Mouse (Mus musculus) stomach, embryonic 14.5 days (tissue): ENCODE results near the gene Dapk3. TPM values are rescaled to one million over a fixed set of nuclear protein-coding genes. Genes with fewer than 3 reads are reported as not detected.
"Not testable (repeated sequence)": the region's sequence is repeated elsewhere in the genome, so short reads cannot be mapped to it uniquely, and the experiment has no call there.

Experiments
- ATAC-seq: fragments of 200-750 bp; cut with Nextera tagmentation; 2 replicates; pipeline ENCODE4 v1.8.0; 2017; ENCODE audit warnings: low read depth, moderate TSS enrichment; ENCODE audit not compliant: insufficient number of reproducible peaks, insufficient read depth, low FRiP score
- H3K27ac ChIP-seq: fragments of 300-500 bp; sonication (generic); 2 replicates; pipeline ENCODE4 v1.5.1; 2014; ENCODE audit warnings: mild to moderate bottlenecking, low read length, moderate library complexity, mixed read lengths
- H3K27me3 ChIP-seq: fragments of 300-500 bp; sonication (generic); 2 replicates; pipeline ENCODE4 v1.6.1; 2014; ENCODE audit warnings: low read length, control low read depth, mixed read lengths; ENCODE audit not compliant: control insufficient read depth, insufficient read depth
- H3K36me3 ChIP-seq: fragments of 300-500 bp; sonication (generic); 2 replicates; pipeline ENCODE4 v1.6.1; 2014; ENCODE audit warnings: mild to moderate bottlenecking, control low read depth, low read length, moderate library complexity, mixed read lengths; ENCODE audit not compliant: control insufficient read depth, insufficient read depth
- H3K4me1 ChIP-seq: fragments of 300-500 bp; sonication (generic); 2 replicates; pipeline ENCODE4 v1.6.1; 2014; ENCODE audit warnings: low read length, control low read depth, mixed read lengths; ENCODE audit not compliant: control insufficient read depth, insufficient read depth
- H3K4me2 ChIP-seq: fragments of 300-500 bp; sonication (generic); replicated peaks from 2 replicates; pipeline ENCODE4 v1.6.1; 2014; ENCODE audit warnings: low read depth, low read length, control low read depth
- H3K4me3 ChIP-seq: fragments of 300-500 bp; sonication (generic); 2 replicates; pipeline ENCODE4 v1.5.1; 2014; ENCODE audit warnings: low read depth, low read length, control low read depth
- H3K9ac ChIP-seq: fragments of 300-500 bp; sonication (generic); replicated peaks from 2 replicates; pipeline ENCODE4 v1.6.1; 2014; ENCODE audit warnings: low read depth, mild to moderate bottlenecking, control low read depth, low read length, moderate library complexity, mixed read lengths
- H3K9me3 ChIP-seq: fragments of 300-500 bp; sonication (generic); 2 replicates; pipeline ENCODE4 v1.6.1; 2016; ENCODE audit warnings: low read depth, low read length, control low read depth; ENCODE audit not compliant: control insufficient read depth
- WGBS: fragments of 180-500 bp; shearing (Covaris S2); extraction: QIAGEN DNeasy Blood & Tissue Kit; methylation state at CpG from one replicate; pipeline ENCODE4 v1.1.7; 2014; 5-methylcytosine and 5-hydroxymethylcytosine counted together
- polyA plus RNA-seq: library from polyadenylated mRNA; unstranded; fragments of >200 nt; fragmentation: Nextera tagmentation; extraction: Ambion mirVana; gene quantifications from 2 replicates; pipeline ENCODE4 v1.2.1, GENCODE M21; 2014

Dapk3 gene
- polyA plus RNA-seq, 1 experiment from 2014 or later = 48.9 TPM

DNA sequence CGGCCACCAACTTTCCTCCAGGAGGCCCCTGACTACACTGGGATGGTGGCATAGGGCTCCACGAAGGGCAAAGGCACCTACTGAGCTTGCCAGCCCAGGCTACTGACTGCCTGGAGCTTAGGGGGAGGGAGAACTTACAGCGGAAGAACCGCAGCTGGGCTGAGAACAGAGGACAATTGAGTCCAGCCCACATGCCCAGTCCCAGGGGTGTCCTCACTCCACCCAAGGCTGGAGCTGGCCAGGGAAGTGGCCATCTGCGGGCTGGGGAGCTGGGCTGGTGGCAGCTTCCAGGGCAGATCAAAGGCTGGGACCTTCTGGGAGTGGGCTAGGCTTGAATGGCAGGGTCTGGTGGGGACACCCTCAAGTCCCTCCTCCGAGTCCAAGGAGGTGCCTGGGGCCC lies 28.1 kb upstream of the Dapk3 start:
- no peak overlapping the region for H3K9ac ChIP-seq
- H3K4me2 ChIP-seq = no peak overlapping the region
- ATAC-seq = no peak
- 79% methylated on average over 6 of the region's 6 CpGs for WGBS
- peak overlapping the region; percentile 27; the same call in 1 of the 2 replicates for H3K27ac ChIP-seq
- no peaks in the 10 kb centered on the region for H3K27me3 ChIP-seq
- peaks cover 74% of the 10 kb centered on the region for H3K36me3 ChIP-seq
- H3K9me3 ChIP-seq = no peaks in the 10 kb centered on the region
- no peak overlapping the region for H3K4me3 ChIP-seq
- H3K4me1 ChIP-seq = no peaks in the 10 kb centered on the region

DNA sequence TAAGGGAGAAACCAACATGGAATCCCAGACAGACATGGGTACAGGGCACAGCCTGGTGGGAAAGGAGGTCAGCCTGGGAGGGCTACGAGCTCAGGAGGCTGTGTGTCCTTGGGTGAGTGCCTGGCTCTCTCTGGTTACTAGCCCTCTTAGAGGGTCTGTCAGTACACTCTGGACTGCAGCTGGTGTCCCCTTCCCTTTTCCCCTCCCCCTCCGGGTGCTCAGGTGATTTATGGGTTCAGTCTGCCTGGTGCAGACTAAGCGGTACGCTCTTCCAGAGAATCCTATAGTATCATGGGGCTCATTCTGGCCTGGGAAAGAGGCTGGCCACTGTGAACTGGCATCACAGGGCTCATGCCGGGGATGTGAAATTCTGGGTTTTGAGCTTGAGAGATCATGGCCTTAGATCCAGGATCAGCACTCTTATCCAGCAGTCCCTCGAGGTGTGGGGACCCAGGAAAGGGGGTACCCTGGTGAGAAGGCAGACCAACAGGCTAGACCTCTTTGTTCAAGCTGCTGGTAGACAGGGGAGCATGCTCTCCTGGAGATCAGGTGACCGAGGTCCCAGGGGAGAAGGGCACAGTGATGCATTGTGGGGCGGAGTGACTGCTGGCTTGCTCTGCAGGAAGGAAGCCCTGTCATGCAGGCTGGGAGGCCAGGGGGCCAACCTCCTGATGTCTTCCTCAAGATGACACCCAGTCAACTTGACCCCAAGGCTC lies 21.0 kb upstream of the Dapk3 start:
- ATAC-seq = no peak
- Histone ChIP-seq H3K9me3 (no peaks in the 10 kb centered on the region), H3K27ac (no peak overlapping the region), H3K36me3 (peaks cover 55% of the 10 kb centered on the region), H3K4me1 (peaks cover 6% of the 10 kb centered on the region; the same call in 1 of the 2 replicates), H3K9ac (no peak overlapping the region; the same call in 1 of the 2 replicates), H3K4me2 (no peak overlapping the region), H3K27me3 (no peaks in the 10 kb centered on the region), H3K4me3 (no peak overlapping the region)
- 72% methylated on average over 8 of the region's 8 CpGs for WGBS

DNA sequence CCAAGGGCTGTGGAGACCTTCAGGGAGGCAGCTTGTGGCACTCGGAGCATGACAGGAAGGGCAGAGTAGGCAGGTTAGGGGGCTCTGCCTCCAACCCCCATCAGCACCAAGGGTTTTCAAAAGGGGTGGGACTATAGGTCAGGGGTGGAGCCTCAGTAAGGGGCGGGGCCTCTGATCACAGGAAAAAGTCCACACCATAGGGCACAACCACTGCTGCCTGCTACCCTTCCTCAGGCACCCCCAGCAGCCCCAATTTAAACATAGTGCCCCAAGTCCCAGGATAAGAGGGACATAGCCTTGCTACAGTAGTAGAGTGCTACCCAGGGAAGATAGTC lies 20.5 kb upstream of the Dapk3 start:
- 65% methylated on average over 2 of the region's 2 CpGs for WGBS
- ATAC-seq = no peak
- H3K36me3 ChIP-seq = peaks cover 50% of the 10 kb centered on the region

DNA sequence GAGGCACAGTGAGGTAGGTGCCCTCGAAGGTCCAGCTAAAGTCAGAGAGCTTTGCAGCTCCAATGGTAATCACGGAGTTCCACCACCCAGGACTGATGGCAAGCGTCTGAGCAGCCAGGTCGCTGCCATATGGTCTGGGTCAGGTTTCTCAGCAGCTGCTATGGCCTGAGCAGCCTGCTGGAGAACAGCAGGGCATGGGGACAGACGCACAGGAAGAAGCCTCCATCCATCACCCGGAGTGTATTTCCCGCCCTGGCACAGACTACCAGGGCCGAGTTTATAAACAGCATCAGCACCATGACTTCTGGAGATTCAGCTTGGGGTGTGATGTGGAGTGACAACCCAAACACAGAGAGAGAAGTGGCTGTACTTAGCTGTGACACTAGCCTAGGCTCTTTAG lies 17.7 kb upstream of the Dapk3 start:
- no peak for ATAC-seq
- peaks cover 33% of the 10 kb centered on the region for H3K36me3 ChIP-seq
- H3K9me3 ChIP-seq = no peaks in the 10 kb centered on the region
- peaks cover 7% of the 10 kb centered on the region; the same call in 1 of the 2 replicates for H3K4me1 ChIP-seq
- H3K4me2 ChIP-seq = no peak overlapping the region
- no peak overlapping the region for H3K4me3 ChIP-seq
- no peak overlapping the region for H3K27ac ChIP-seq
- no peaks in the 10 kb centered on the region for H3K27me3 ChIP-seq
- 67% methylated on average over 8 of the region's 8 CpGs for WGBS
- H3K9ac ChIP-seq = no peak overlapping the region

More for the DNA sequence above, 20.5 kb upstream of the Dapk3 start:
- H3K27me3 ChIP-seq = no peaks in the 10 kb centered on the region
- no peak overlapping the region for H3K4me2 ChIP-seq
- peaks cover 7% of the 10 kb centered on the region; the same call in 1 of the 2 replicates for H3K4me1 ChIP-seq
- H3K9me3 ChIP-seq = no peaks in the 10 kb centered on the region
- no peak overlapping the region; the same call in 1 of the 2 replicates for H3K9ac ChIP-seq
- no peak overlapping the region for H3K4me3 ChIP-seq
- no peak overlapping the region for H3K27ac ChIP-seq

DNA sequence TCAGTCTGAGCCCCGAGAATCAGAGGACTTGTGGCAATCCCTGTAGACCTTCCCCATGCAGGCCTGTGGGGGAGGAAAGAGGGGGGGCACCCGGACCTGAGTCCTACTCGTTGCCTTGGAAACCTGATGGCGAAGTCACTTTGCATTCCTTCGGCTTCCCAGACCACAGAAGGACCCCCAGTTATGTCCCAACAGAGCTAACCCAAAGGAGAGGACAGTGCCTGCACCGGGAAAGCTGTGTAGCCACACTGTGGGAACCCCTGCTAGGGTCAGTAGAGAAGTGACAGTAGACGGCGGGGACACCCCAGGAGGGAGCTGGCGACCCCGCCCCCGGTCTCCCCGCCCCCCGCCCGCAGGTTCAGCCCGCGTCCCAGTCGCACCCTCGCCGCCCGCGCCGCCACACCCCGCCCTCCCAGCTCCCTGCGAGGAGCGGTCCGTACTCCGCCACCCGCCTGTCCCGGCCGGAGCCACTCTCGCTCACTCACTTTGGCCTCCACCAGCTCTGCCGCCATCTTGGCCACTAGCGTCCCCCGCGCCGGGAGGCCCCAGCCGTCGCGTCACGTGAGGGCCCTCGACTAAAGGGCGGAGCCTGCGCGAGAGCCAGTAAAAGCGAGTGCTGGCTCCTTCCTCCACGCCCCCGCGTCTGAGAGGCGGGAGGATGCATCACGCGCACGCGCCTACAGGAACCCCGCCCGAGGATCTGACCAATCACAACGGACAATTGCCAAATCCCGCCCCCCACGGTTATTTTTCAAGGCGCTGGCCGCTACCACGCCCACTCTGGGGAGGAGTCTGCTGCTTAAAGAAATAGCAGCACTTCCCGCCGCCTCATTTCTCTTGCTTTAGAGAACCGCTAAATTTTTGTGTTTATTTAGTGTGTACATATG lies 15.4 kb upstream of the Dapk3 start, which contains the start of gene Pias4:
Pias4 (minus strand) TSS at position 724 of the 887 bp plus-strand sequence.
- Histone ChIP-seq H3K9ac (peak within 1 kb of the TSS; percentile 66), H3K36me3 (peaks cover 10% of the 10 kb centered on the region; the same call in 1 of the 2 replicates), H3K27me3 (no peaks in the 10 kb centered on the region), H3K27ac (peak within 1 kb of the TSS; percentile 66), H3K9me3 (no peaks in the 10 kb centered on the region), H3K4me1 (peaks cover 7% of the 10 kb centered on the region; the same call in 1 of the 2 replicates), H3K4me3 (peak within 1 kb of the TSS; percentile 80), H3K4me2 (peak within 1 kb of the TSS; percentile 92)
- under 1% methylated on average over 45 of the region's 64 CpGs for WGBS
- ATAC-seq = peak; percentile 91

DNA sequence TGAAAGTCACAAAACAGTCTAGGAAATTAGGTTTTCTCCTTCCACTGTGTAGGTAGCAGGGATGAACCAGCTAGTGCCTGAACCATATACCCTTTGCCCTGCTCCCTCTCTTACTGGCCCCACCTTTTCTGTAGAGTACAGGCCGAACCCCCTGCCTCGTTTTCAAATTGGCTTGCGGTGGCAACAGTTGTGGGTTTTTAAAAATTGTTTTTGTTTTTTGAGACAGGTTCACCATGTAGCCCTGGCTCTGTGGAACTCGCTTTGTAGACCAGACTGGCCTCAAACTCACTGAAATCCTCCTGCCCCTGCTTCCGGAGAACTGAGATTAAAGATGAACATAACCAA lies 14.7 kb upstream of the Dapk3 start:
- Histone ChIP-seq H3K27ac (peak overlapping the region; percentile 66), H3K36me3 (peaks cover 5% of the 10 kb centered on the region; the same call in 1 of the 2 replicates), H3K9ac (no peak overlapping the region), H3K4me2 (peak overlapping the region; percentile 48), H3K4me3 (peak overlapping the region; percentile 80), H3K9me3 (no peaks in the 10 kb centered on the region), H3K27me3 (no peaks in the 10 kb centered on the region), H3K4me1 (peaks cover 10% of the 10 kb centered on the region; the same call in 1 of the 2 replicates)
- ATAC-seq = peak; percentile 56
- 8% methylated on average over 5 of the region's 5 CpGs for WGBS

DNA sequence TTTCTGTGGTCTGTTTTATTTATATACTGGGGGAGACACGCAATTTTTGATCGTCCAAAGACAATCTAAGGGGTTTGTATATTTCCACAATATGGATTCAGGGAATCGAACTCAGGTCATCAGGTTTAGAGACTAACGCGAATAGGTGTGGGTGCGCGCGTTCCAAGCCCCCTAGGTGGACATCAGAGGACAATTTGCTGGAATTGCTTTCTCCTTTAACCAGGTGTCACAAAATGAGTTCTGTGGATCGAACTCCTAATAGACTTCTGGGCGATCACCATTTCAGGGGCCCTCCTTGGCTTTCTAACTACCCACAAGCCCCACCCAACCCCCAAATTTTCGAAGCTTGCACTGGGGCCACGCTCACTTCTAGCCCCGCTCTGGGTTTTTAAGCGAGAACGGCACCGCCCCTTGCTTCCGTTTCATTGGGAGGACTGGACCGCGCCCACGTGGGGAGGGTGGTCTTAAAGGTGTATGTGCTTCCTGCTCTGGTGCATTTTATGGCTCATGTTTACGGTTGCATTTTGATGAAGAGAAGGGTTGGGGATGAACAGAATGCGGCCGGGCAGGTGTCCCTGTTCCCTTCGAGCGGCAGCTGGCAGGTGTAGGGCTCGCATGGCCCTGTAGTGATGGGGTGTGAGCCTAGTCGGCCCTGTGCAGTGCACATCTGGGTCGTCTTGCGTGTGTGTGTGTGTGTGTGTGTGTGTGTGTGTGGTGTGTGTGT lies 14.1 kb upstream of the Dapk3 start:
- WGBS = 1% methylated on average over 29 of the region's 29 CpGs
- peaks cover 15% of the 10 kb centered on the region for H3K4me1 ChIP-seq
- H3K9ac ChIP-seq = 0 out of 2 replicates have a peak overlapping the region, but pooled peaks have one; percentile 15
- no peaks in the 10 kb centered on the region for H3K9me3 ChIP-seq
- H3K36me3 ChIP-seq = peaks cover 1% of the 10 kb centered on the region; the same call in 1 of the 2 replicates
- peak overlapping the region; percentile 80 for H3K4me3 ChIP-seq
- H3K4me2 ChIP-seq = peak overlapping the region; percentile 48
- peak; percentile 57; the same call in 1 of the 2 replicates for ATAC-seq
- peak overlapping the region; percentile 66 for H3K27ac ChIP-seq
- H3K27me3 ChIP-seq = no peaks in the 10 kb centered on the region

DNA sequence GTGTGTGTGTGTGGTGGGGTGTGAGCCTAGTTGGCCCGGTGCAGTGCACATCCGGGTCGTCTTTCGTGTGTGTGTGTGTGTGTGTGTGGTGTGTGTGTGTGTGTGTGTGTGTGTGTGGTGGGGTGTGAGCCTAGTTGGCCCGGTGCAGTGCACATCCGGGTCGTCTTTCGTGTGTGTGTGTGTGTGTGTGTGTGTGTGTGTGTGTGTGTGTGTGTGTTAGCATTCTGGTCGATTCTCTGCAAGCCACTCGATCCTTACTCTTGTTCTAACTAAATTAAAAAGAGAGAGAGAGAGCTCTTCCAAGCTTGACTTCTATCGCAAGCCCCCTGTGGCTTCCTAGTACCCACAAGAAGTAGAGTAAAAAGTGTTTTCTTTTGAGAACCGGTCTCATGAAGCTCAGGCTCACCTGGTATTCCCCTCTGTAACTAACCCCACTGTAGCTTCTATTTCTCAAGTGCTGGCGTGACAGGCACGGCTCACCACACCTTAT lies 13.3 kb upstream of the Dapk3 start:
- Histone ChIP-seq H3K27ac (peak overlapping the region; percentile 27; the same call in 1 of the 2 replicates), H3K4me2 (0 out of 2 replicates have a peak overlapping the region, but pooled peaks have one; percentile 10), H3K4me1 (peaks cover 22% of the 10 kb centered on the region)
- H3K27me3 ChIP-seq, H3K9ac ChIP-seq, H3K4me3 ChIP-seq, ATAC-seq, H3K9me3 ChIP-seq, H3K36me3 ChIP-seq: not testable (repeated sequence)
- 21% methylated on average over 14 of the region's 14 CpGs for WGBS
